Mouse (Mus musculus): ENCODE data around the gene Col4a4.

DNA sequence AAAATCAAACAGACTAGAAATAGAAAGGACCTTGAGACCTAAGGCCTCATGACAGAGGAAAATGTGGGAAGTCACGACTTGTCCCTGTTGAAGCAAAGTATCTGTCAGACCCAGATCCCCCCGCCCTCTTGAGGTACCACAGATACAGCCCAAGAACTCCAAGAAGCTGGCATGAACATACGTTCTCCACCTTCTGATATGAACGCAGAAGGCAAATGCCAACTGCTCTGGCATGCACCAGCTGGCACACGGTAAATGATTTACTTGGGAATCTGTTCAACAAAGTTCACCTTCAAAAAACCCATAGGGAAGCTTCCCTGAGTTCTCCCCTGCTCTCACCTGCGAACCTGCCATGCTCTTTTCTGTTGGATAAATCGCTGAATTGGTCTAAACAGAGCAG, 19.2 kb upstream of the Col4a4 start:
- TF ChIP-seq CTCF (IDR thresholded peaks at IDR 0.05; ENCODE audit: low read depth, low read length) (no peak), POLR2A (IDR thresholded peaks at IDR 0.05; ENCODE audit: borderline replicate concordance, low read depth, low read length) (no peak)

Measured in bone marrow macrophage, adult 2 months (primary cell).